Mouse (Mus musculus): ENCODE measurements around the gene Unk. TPM values are rescaled to one million over a fixed set of nuclear protein-coding genes. Genes with fewer than 3 reads are reported as not detected.

Unk gene
- 2.9 TPM for polyA plus RNA-seq (2014; fragmentation: Illumina TruSeq; extraction: RNeasy Lipid Tissue Mini Kit (QIAGEN cat#74804))

DNA sequence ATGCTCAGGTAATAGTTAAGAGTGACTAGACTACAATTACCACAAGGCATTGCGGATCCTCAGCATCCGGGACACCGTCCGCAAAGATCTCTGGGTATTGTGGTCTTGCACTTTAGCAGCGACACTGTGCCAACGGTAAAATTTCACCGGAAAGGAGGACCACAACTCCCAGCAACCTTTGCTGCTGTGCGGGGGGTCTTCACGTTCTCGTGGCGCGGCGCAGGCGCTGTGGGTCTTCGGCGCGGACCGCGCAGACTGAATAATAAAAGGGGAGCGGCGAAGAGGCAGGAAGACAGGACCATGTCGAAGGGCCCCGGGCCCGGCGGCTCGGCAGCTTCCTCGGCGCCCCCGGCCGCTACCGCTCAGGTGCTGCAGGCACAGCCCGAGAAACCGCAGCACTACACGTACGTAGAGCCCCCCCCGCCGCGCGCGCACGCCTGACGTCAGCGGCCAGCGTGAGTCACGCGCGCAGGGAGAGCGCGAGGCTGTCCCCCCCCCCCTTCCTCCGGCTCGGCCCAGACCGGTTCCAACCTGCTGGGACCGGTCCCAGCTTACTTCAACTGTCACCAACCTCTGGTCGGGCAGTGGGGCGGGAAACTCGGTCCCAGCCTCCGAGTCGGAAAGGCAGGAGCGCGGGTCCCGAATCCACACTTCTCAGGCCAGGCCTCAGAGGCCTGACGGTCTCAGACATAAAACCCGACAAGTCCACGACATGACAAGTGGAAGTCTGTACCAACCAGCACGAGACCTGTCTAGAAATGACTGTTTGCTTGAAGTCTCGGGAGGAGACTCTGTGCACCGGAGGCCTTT lies at the start of gene Unk:
Unk (plus strand) TSS at position 235 of the 810 bp plus-strand sequence.

DNA sequence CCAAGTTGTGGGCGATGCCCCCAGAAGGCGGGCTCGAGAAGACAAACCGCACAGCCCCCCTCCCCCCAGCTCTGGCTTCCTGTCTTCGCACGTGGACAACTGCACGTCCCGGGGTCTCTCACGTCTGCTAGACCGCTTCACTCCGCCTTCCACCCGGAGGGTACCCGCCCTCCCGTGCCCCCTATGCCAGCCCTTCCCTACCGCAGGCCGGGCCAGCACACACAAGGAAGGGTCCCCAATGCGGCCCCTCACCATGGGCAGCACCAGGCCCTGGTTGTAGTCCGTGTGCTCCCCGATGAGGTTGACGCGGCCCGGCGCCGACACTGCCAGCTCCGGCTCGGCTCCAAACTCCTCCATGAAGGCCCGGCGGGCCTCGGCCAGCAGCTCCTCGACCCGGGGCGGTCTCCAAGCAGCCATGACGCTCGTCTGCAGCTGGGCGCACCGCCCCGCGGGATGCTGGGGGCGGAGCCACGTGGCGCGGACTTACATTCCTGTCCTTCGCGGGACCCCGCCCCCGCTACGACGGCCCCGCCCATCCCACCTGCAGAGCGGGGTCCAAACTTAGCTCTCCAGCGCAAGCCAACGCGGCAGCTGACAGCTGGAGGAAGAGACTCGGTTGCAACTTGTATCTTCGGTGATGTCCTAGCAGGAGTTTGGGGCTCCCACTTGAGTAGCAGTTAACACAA lies 17.7 kb upstream of the Unk start, which contains the start of gene Galk1:
Galk1 (minus strand) TSS at position 458 of the 686 bp plus-strand sequence.

DNA sequence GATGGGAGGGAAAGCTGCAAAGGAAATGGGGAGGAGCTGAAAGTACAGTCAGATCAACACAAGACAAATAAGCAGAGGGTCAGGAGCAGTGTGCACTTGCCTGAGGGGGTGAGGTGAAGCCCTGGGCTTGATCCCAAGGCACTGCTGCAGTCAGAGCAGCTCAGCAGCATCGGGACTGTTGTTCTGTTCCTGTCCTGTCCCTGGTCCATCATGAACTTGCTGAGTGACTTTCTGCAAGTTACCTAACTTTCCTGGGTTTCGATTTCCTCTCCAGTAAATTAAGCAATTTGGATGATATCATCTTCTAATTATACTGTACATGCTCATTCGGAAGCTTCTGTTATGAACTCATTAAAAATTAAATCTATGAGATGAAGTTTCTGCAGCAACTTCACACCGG lies 2.4 kb upstream of the Unk start, which contains the start of gene H3f3b:
H3f3b (minus strand) TSS at position 207 of the 400 bp plus-strand sequence.

GRCm38 (mm10) chr11:116077446-116078204 lies 47.5 kb downstream of the Unk start, which contains the start of gene Unc13d:
Gene Unc13d (minus strand): TSS chr11:116077961.

GRCm38 (mm10) chr11:116086258-116087193 lies 56.4 kb downstream of the Unk start, which contains the start of gene Wbp2:
Gene Wbp2 (minus strand): TSS chr11:116086995.

Other genes starting within 250 kb of the Unk start
- gene Caskin2, start 216.7 kb upstream of the Unk start, polyA plus RNA-seq (2014; fragmentation: Illumina TruSeq; extraction: RNeasy Lipid Tissue Mini Kit (QIAGEN cat#74804)): 0.51 TPM
- not detected for gene Tsen54, start 215.6 kb upstream of the Unk start, polyA plus RNA-seq (2014; fragmentation: Illumina TruSeq; extraction: RNeasy Lipid Tissue Mini Kit (QIAGEN cat#74804))
- 2.3 TPM for gene Llgl2, start 206.3 kb upstream of the Unk start, polyA plus RNA-seq (2014; fragmentation: Illumina TruSeq; extraction: RNeasy Lipid Tissue Mini Kit (QIAGEN cat#74804))
- not detected for gene Myo15b, start 171.9 kb upstream of the Unk start, polyA plus RNA-seq (2014; fragmentation: Illumina TruSeq; extraction: RNeasy Lipid Tissue Mini Kit (QIAGEN cat#74804))
- not detected for gene Smim5, start 130.4 kb upstream of the Unk start, polyA plus RNA-seq (2014; fragmentation: Illumina TruSeq; extraction: RNeasy Lipid Tissue Mini Kit (QIAGEN cat#74804))
- not detected for gene Smim6, start 118.3 kb upstream of the Unk start, polyA plus RNA-seq (2014; fragmentation: Illumina TruSeq; extraction: RNeasy Lipid Tissue Mini Kit (QIAGEN cat#74804))
- 12.8 TPM for gene Sap30bp, start 97.0 kb upstream of the Unk start, polyA plus RNA-seq (2014; fragmentation: Illumina TruSeq; extraction: RNeasy Lipid Tissue Mini Kit (QIAGEN cat#74804))
- gene Recql5, start 96.8 kb upstream of the Unk start, polyA plus RNA-seq (2014; fragmentation: Illumina TruSeq; extraction: RNeasy Lipid Tissue Mini Kit (QIAGEN cat#74804)): 1.7 TPM
- not detected for gene Itgb4, start 55.6 kb upstream of the Unk start, polyA plus RNA-seq (2014; fragmentation: Illumina TruSeq; extraction: RNeasy Lipid Tissue Mini Kit (QIAGEN cat#74804))
- gene Galk1, start 17.6 kb upstream of the Unk start, polyA plus RNA-seq (2014; fragmentation: Illumina TruSeq; extraction: RNeasy Lipid Tissue Mini Kit (QIAGEN cat#74804)): not detected
- 1,980 TPM for gene H3f3b, start 2.4 kb upstream of the Unk start, polyA plus RNA-seq (2014; fragmentation: Illumina TruSeq; extraction: RNeasy Lipid Tissue Mini Kit (QIAGEN cat#74804))
- gene Unc13d, start 47.6 kb downstream of the Unk start, polyA plus RNA-seq (2014; fragmentation: Illumina TruSeq; extraction: RNeasy Lipid Tissue Mini Kit (QIAGEN cat#74804)): 0.23 TPM
- gene Wbp2, start 56.7 kb downstream of the Unk start, polyA plus RNA-seq (2014; fragmentation: Illumina TruSeq; extraction: RNeasy Lipid Tissue Mini Kit (QIAGEN cat#74804)): 15.5 TPM
- not detected for gene Trim47, start 96.9 kb downstream of the Unk start, polyA plus RNA-seq (2014; fragmentation: Illumina TruSeq; extraction: RNeasy Lipid Tissue Mini Kit (QIAGEN cat#74804))
- 4.9 TPM for gene Trim65, start 100.8 kb downstream of the Unk start, polyA plus RNA-seq (2014; fragmentation: Illumina TruSeq; extraction: RNeasy Lipid Tissue Mini Kit (QIAGEN cat#74804))
- 1.3 TPM for gene Mrpl38, start 108.5 kb downstream of the Unk start, polyA plus RNA-seq (2014; fragmentation: Illumina TruSeq; extraction: RNeasy Lipid Tissue Mini Kit (QIAGEN cat#74804))
- 14.4 TPM for gene Fbf1, start 137.8 kb downstream of the Unk start, polyA plus RNA-seq (2014; fragmentation: Illumina TruSeq; extraction: RNeasy Lipid Tissue Mini Kit (QIAGEN cat#74804))
- gene Ten1, start 168.5 kb downstream of the Unk start, polyA plus RNA-seq (2014; fragmentation: Illumina TruSeq; extraction: RNeasy Lipid Tissue Mini Kit (QIAGEN cat#74804)): 1.7 TPM
- gene Acox1, start 168.7 kb downstream of the Unk start, polyA plus RNA-seq (2014; fragmentation: Illumina TruSeq; extraction: RNeasy Lipid Tissue Mini Kit (QIAGEN cat#74804)): 40.9 TPM
- gene Evpl, start 207.8 kb downstream of the Unk start, polyA plus RNA-seq (2014; fragmentation: Illumina TruSeq; extraction: RNeasy Lipid Tissue Mini Kit (QIAGEN cat#74804)): not detected
- 10.1 TPM for gene Srp68, start 243.9 kb downstream of the Unk start, polyA plus RNA-seq (2014; fragmentation: Illumina TruSeq; extraction: RNeasy Lipid Tissue Mini Kit (QIAGEN cat#74804))